Comparison of ENCODE assay signal across 20 mouse cellular contexts in genomic region chr17:34108460-34108859, GRCm38 (mm10). TPM values are rescaled to one million over a fixed set of nuclear protein-coding genes. Genes with fewer than 3 reads are reported as not detected.
"Had no signal": no experiment of that assay in that cellular context is flagged by ENCODE, and none has a peak within 500 bp of the region (broad histone marks: within the 10 kb centered on the region; RNA-seq: fewer than 3 reads in every experiment).

No protein-coding gene starts in this region.

- DNase-seq: liver, embryonic 13.5 days; liver, postnatal 0 days; lung, adult 2 months; lung, postnatal 14 days; lung, postnatal 36 days; midbrain, embryonic 14.5 days; right cerebral cortex, postnatal 14 days; thymus, adult 2 months; thymus, postnatal 14 days; thymus, postnatal 4 days had no signal

- H3K27ac ChIP-seq: liver, embryonic 13.5 days; liver, embryonic 15.5 days; lung, embryonic 15.5 days; macrophage; midbrain, embryonic 12.5 days; neural tube, embryonic 13.5 days; neural tube, embryonic 15.5 days; stomach, embryonic 15.5 days; stomach, postnatal 0 days had no signal

- H3K9ac ChIP-seq: liver, embryonic 13.5 days; liver, embryonic 15.5 days; liver, postnatal 0 days; lung, embryonic 15.5 days; midbrain, embryonic 12.5 days; neural tube, embryonic 13.5 days; neural tube, embryonic 15.5 days; stomach, embryonic 15.5 days had no signal

- H3K27me3 ChIP-seq: liver, embryonic 13.5 days; liver, embryonic 15.5 days; lung, embryonic 15.5 days; megakaryocyte, embryonic 14.5 days; midbrain, embryonic 12.5 days; neural tube, embryonic 13.5 days; neural tube, embryonic 15.5 days; stomach, embryonic 15.5 days had no signal

- H3K9me3 ChIP-seq: liver, embryonic 13.5 days; liver, embryonic 15.5 days; lung, embryonic 15.5 days; midbrain, embryonic 12.5 days; neural tube, embryonic 13.5 days; neural tube, embryonic 15.5 days; stomach, embryonic 15.5 days had no signal

- ATAC-seq: liver, postnatal 0 days had no signal

- H3K4me1 ChIP-seq: liver, embryonic 13.5 days; liver, embryonic 15.5 days; midbrain, embryonic 12.5 days; neural tube, embryonic 13.5 days had no signal

- H3K4me2 ChIP-seq: liver, embryonic 13.5 days; liver, embryonic 15.5 days; lung, embryonic 15.5 days; midbrain, embryonic 12.5 days; neural tube, embryonic 13.5 days; neural tube, embryonic 15.5 days; stomach, embryonic 15.5 days had no signal

- H3K4me3 ChIP-seq: liver, embryonic 13.5 days; liver, embryonic 15.5 days; lung, embryonic 15.5 days; megakaryocyte, embryonic 14.5 days; midbrain, embryonic 12.5 days; neural tube, embryonic 13.5 days; neural tube, embryonic 15.5 days; stomach, embryonic 15.5 days had no signal

RNA-seq across cellular contexts. Expression of gene H2-Oa, which starts 16.3 kb away (rescaled TPM):
- polyA plus RNA-seq: midbrain, embryonic 14.5 days had no signal

RNA-seq across cellular contexts. Expression of gene H2-DMb2, which starts 34.6 kb away (rescaled TPM):
- polyA plus RNA-seq: neural tube, embryonic 11.5 days; neural tube, embryonic 13.5 days had no signal

RNA-seq across cellular contexts. Expression of gene H2-DMb1, which starts 44.4 kb away (rescaled TPM):
- polyA plus RNA-seq: neural tube, embryonic 11.5 days; neural tube, embryonic 13.5 days had no signal
